Mouse (Mus musculus) hindbrain, embryonic 13.5 days (tissue): ENCODE results near the gene Lsamp. TPM values are rescaled to one million over a fixed set of nuclear protein-coding genes. Genes with fewer than 3 reads are reported as not detected.

ENCODE experiments used
- ATAC-seq: fragments of 200-750 bp; cut with Nextera tagmentation; 2 replicates; pipeline ENCODE4 v1.8.0; 2017; ENCODE audit warnings: moderate TSS enrichment; ENCODE audit not compliant: low FRiP score
- H3K27ac ChIP-seq: fragments of 300-500 bp; sonication (generic); 2 replicates; pipeline ENCODE4 v1.5.1; 2015; ENCODE audit warnings: inconsistent platforms, mild to moderate bottlenecking, moderate library complexity
- H3K27me3 ChIP-seq: fragments of 300-500 bp; sonication (generic); 2 replicates; pipeline ENCODE4 v1.6.1; 2015; ENCODE audit warnings: mild to moderate bottlenecking, inconsistent platforms
- H3K36me3 ChIP-seq: fragments of 300-500 bp; sonication (generic); 2 replicates; pipeline ENCODE4 v1.6.1; 2015; ENCODE audit warnings: mild to moderate bottlenecking, inconsistent platforms
- H3K4me1 ChIP-seq: fragments of 300-500 bp; sonication (generic); replicated peaks from 2 replicates; pipeline ENCODE4 v1.6.1; 2015; ENCODE audit warnings: inconsistent platforms
- H3K4me2 ChIP-seq: fragments of 300-500 bp; sonication (generic); 2 replicates; pipeline ENCODE4 v1.6.1; 2015; ENCODE audit warnings: inconsistent platforms, mild to moderate bottlenecking, moderate library complexity
- H3K4me3 ChIP-seq: fragments of 300-500 bp; sonication (generic); 2 replicates; pipeline ENCODE4 v1.5.1; 2015; ENCODE audit warnings: mild to moderate bottlenecking, inconsistent platforms
- H3K9ac ChIP-seq: fragments of 300-500 bp; sonication (generic); 2 replicates; pipeline ENCODE4 v1.6.1; 2015; ENCODE audit warnings: mild to moderate bottlenecking, inconsistent platforms
- H3K9me3 ChIP-seq: fragments of 300-500 bp; sonication (generic); 2 replicates; pipeline ENCODE4 v1.6.1; 2016; ENCODE audit warnings: inconsistent platforms
- WGBS: fragments of 180-500 bp; shearing (Covaris S2); methylation state at CpG from one replicate; pipeline ENCODE4 v1.1.7; 2015; 5-methylcytosine and 5-hydroxymethylcytosine counted together
- polyA plus RNA-seq: library from polyadenylated mRNA; unstranded; fragments of >200 nt; fragmentation: Nextera tagmentation; extraction: Ambion mirVana; gene quantifications from 2 replicates; pipeline ENCODE4 v1.2.1, GENCODE M21; 2015

Gene Lsamp
- polyA plus RNA-seq, 1 experiment from 2014 or later, result 59.0 TPM

- 94% methylated on average over 2 of the region's 2 CpGs for WGBS
- H3K4me2 ChIP-seq, result no peak overlapping the region
- H3K27ac ChIP-seq, result no peak overlapping the region
- H3K9ac ChIP-seq, result no peak overlapping the region
- H3K4me1 ChIP-seq, result no peaks in the 10 kb centered on the region
- no peaks in the 10 kb centered on the region for H3K36me3 ChIP-seq
- no peak overlapping the region for H3K4me3 ChIP-seq
- no peak for ATAC-seq
- no peaks in the 10 kb centered on the region for H3K27me3 ChIP-seq
- H3K9me3 ChIP-seq, result no peaks in the 10 kb centered on the region
Observed at GRCm38 (mm10) chr16:41790016-41790415, 1805.9 kb downstream of the Lsamp start.

GRCm38 (mm10) chr16:41820369-41820768, 1836.2 kb downstream of the Lsamp start:
- H3K27me3 ChIP-seq, result no peaks in the 10 kb centered on the region
- no peaks in the 10 kb centered on the region for H3K9me3 ChIP-seq
- H3K36me3 ChIP-seq, result no peaks in the 10 kb centered on the region
- no peak overlapping the region for H3K4me2 ChIP-seq
- no peak overlapping the region for H3K27ac ChIP-seq
- H3K4me3 ChIP-seq, result no peak overlapping the region
- no peak for ATAC-seq
- no peak overlapping the region for H3K9ac ChIP-seq
- no peaks in the 10 kb centered on the region; the same call in 1 of the 2 replicates for H3K4me1 ChIP-seq
- WGBS, result 81% methylated on average over 6 of the region's 6 CpGs

- no peak overlapping the region for H3K27ac ChIP-seq
- no peaks in the 10 kb centered on the region for H3K9me3 ChIP-seq
- H3K36me3 ChIP-seq, result no peaks in the 10 kb centered on the region
- ATAC-seq, result no peak
- no peak overlapping the region for H3K4me3 ChIP-seq
- H3K4me1 ChIP-seq, result peaks cover 4% of the 10 kb centered on the region; the same call in 1 of the 2 replicates
- 70% methylated on average over 5 of the region's 5 CpGs for WGBS
- H3K9ac ChIP-seq, result no peak overlapping the region
- no peak overlapping the region for H3K4me2 ChIP-seq
- no peaks in the 10 kb centered on the region for H3K27me3 ChIP-seq
Observed at GRCm38 (mm10) chr16:41826899-41827604, 1842.9 kb downstream of the Lsamp start.

DNA sequence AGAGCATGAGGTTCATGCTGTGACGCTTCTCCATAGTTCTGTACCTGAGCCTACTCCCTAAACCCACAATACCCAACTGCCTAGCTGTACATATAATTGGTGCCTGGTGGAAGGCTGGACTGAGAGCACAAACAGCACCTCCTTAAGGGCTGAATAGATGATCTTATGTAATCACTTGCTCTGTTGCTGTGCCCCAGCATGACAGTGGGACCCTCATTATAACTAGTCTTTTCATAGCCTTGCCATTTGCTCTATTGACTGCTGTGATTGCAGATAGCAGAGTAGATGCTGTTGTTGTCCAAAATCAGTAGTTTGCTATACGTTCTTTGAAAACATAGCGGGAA, 1843.4 kb downstream of the Lsamp start:
- no peaks in the 10 kb centered on the region for H3K27me3 ChIP-seq
- no peaks in the 10 kb centered on the region for H3K9me3 ChIP-seq
- H3K4me1 ChIP-seq, result peaks cover 4% of the 10 kb centered on the region; the same call in 1 of the 2 replicates
- no peak overlapping the region for H3K27ac ChIP-seq
- WGBS, result 78% methylated on average over 3 of the region's 3 CpGs
- no peak overlapping the region for H3K9ac ChIP-seq
- H3K36me3 ChIP-seq, result no peaks in the 10 kb centered on the region
- no peak for ATAC-seq
- H3K4me3 ChIP-seq, result no peak overlapping the region
- H3K4me2 ChIP-seq, result no peak overlapping the region

- Histone ChIP-seq H3K36me3 (no peaks in the 10 kb centered on the region), H3K27me3 (no peaks in the 10 kb centered on the region), H3K9ac (no peak overlapping the region), H3K4me3 (no peak overlapping the region), H3K27ac (no peak overlapping the region), H3K4me2 (no peak overlapping the region), H3K9me3 (no peaks in the 10 kb centered on the region), H3K4me1 (no peaks in the 10 kb centered on the region; the same call in 1 of the 2 replicates)
- 86% methylated on average over 3 of the region's 3 CpGs for WGBS
- no peak for ATAC-seq
Observed at GRCm38 (mm10) chr16:41834637-41835036, 1850.5 kb downstream of the Lsamp start.

DNA sequence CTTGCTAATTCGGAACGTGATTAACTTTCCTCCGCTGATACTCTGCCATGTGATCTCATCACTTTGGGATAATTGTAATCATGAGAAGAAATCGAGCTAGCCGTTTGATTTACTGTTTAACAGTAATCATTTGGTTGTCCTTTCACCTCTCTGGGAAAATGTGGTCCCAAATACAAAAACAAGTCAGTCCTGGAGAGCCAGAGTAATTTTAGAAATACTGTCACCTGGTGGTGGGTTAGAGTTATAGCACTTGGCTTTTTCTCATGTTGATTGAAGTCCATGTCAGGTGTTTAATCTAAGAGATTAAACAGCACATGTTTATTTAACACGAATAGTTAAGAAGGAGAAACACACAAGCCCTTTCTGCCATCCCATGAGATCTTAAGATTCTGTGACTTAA, 1851.6 kb downstream of the Lsamp start:
- H3K4me1 ChIP-seq, result peaks cover 3% of the 10 kb centered on the region; the same call in 1 of the 2 replicates
- 60% methylated on average over 6 of the region's 6 CpGs for WGBS
- no peak for ATAC-seq
- no peak overlapping the region for H3K4me2 ChIP-seq
- no peak overlapping the region for H3K4me3 ChIP-seq
- no peaks in the 10 kb centered on the region for H3K36me3 ChIP-seq
- no peaks in the 10 kb centered on the region for H3K27me3 ChIP-seq
- H3K9me3 ChIP-seq, result no peaks in the 10 kb centered on the region
- no peak overlapping the region for H3K27ac ChIP-seq
- no peak overlapping the region for H3K9ac ChIP-seq

DNA sequence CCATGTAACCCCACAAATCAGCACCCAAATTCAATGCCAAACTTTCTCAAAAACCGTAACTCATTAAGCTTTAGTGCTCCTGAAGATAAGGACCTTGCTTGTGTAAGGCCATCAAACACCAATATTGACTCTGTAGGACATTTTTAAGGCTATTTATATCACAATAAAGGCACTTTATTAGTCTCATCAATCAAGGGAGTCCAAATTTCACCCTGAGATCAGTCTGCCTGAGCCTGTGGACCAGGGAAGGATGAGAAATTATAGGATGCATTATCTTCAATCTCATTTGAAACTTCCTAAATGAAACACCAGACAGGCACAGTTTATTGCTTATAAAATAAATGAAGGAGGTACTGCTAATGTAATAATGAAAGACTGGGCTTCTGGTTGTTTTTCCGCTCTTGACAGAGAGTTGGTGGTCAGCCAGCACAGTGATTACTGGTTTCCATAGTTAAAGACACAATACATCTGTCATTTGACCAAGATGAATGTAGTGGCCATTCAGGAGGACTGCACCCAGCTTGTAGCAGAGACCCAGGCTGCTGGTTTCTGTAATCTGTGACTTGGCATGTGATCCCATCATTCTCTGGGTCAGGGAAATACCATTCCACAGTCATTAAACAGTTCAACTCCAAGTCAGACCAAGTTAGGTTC, 1855.7 kb downstream of the Lsamp start:
- 47% methylated on average over 2 of the region's 2 CpGs for WGBS
- Histone ChIP-seq H3K9ac (no peak overlapping the region), H3K4me3 (no peak overlapping the region), H3K36me3 (no peaks in the 10 kb centered on the region), H3K4me2 (no peak overlapping the region), H3K4me1 (peaks cover 3% of the 10 kb centered on the region; the same call in 1 of the 2 replicates), H3K27me3 (no peaks in the 10 kb centered on the region), H3K9me3 (no peaks in the 10 kb centered on the region), H3K27ac (no peak overlapping the region)
- peak; percentile 75; the same call in 1 of the 2 replicates for ATAC-seq

DNA sequence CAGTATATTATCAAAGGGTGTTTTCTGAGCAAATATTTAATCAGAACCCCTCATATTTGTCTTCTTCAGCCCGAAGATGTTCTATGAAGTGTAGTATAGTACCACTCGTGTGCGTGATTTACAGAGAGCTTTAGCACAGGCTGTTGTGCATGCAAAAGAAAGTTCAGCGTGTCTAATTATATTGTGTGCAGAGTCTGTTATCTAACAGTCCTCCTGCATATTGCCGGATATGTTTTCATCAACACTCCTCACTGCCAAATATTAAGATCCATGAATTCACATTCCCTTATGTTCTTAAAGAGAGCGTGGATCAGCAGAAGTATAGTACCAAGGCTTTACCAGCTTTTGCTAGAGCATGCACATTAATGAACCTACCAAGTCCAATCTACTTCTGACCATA, 1862.7 kb downstream of the Lsamp start:
- Histone ChIP-seq H3K27ac (no peak overlapping the region), H3K9ac (no peak overlapping the region), H3K36me3 (no peaks in the 10 kb centered on the region), H3K27me3 (no peaks in the 10 kb centered on the region), H3K4me1 (no peaks in the 10 kb centered on the region), H3K4me3 (no peak overlapping the region), H3K9me3 (no peaks in the 10 kb centered on the region), H3K4me2 (no peak overlapping the region)
- no peak for ATAC-seq
- 85% methylated on average over 6 of the region's 6 CpGs for WGBS

DNA sequence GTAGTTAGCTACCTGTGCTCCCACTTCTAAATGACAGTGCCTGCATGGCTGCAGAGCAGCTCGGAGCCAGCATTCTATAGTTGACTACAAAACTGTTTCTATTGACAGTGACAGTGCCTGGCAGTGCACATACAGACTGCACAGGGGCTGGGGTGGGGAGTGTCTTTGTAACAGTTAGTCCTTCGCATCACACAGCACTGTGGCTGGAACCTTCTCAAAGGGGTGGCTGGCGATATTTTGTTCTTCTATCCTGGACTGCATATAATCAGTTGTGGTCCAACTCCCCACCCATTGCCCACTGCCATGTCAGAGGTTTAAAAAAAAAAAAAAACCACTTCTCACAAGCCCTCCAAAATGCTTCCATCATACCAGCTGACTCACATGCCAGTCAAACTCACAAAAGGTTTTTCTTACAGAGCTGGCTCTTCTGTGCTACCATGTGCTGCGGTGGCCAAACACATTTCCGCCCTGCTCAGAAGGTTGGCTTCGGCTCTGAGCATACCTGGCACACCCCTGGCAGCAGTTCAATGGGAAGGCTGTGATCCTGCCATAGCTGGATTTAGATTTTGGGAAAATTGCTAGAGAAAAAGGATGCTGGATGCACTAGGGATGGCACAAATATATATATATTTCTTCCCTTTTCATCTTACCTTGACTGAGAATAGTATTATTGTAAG, 1887.9 kb downstream of the Lsamp start:
- Histone ChIP-seq H3K9me3 (no peaks in the 10 kb centered on the region), H3K9ac (no peak overlapping the region), H3K4me3 (no peak overlapping the region), H3K27me3 (no peaks in the 10 kb centered on the region), H3K4me1 (no peaks in the 10 kb centered on the region), H3K4me2 (no peak overlapping the region), H3K27ac (no peak overlapping the region), H3K36me3 (no peaks in the 10 kb centered on the region)
- WGBS, result 80% methylated on average over 6 of the region's 6 CpGs
- no peak for ATAC-seq

- Histone ChIP-seq H3K27me3 (no peaks in the 10 kb centered on the region), H3K36me3 (no peaks in the 10 kb centered on the region), H3K27ac (no peak overlapping the region), H3K4me1 (no peaks in the 10 kb centered on the region), H3K4me3 (no peak overlapping the region), H3K4me2 (no peak overlapping the region), H3K9me3 (no peaks in the 10 kb centered on the region), H3K9ac (no peak overlapping the region)
- 72% methylated on average over 16 of the region's 16 CpGs for WGBS
- no peak for ATAC-seq
Observed at GRCm38 (mm10) chr16:41888546-41889165, 1904.5 kb downstream of the Lsamp start.

GRCm38 (mm10) chr16:41900783-41901182, 1916.6 kb downstream of the Lsamp start:
- peaks cover 5% of the 10 kb centered on the region; the same call in 1 of the 2 replicates for H3K4me1 ChIP-seq
- no peak for ATAC-seq
- H3K9me3 ChIP-seq, result no peaks in the 10 kb centered on the region
- H3K4me2 ChIP-seq, result no peak overlapping the region
- no peak overlapping the region for H3K27ac ChIP-seq
- H3K4me3 ChIP-seq, result no peak overlapping the region
- no peaks in the 10 kb centered on the region for H3K27me3 ChIP-seq
- 57% methylated on average over 2 of the region's 2 CpGs for WGBS
- no peak overlapping the region for H3K9ac ChIP-seq
- H3K36me3 ChIP-seq, result no peaks in the 10 kb centered on the region

DNA sequence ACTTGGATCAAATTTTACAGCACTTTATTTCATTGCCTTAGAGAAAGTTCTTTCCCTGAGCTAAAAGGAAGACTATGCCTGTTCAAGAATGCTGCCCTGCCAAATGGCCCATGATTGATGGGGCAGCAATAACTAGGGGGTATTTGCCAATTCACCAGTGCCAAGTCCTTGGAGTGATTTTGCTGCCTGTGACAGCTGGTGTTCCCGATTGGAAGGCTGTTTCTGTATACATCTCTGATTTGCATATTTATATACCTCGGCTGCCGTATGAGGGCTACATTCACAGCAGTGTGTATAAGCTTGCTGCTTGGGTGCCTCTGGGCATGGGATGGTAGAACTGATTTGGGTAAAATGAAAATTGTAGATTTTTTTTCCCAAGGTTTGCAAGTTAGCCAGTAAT, 1919.5 kb downstream of the Lsamp start:
- no peaks in the 10 kb centered on the region for H3K9me3 ChIP-seq
- no peak overlapping the region for H3K4me3 ChIP-seq
- no peaks in the 10 kb centered on the region for H3K36me3 ChIP-seq
- peak; percentile 88 for ATAC-seq
- H3K4me1 ChIP-seq, result peaks cover 5% of the 10 kb centered on the region; the same call in 1 of the 2 replicates
- WGBS, result 16% methylated on average over 3 of the region's 3 CpGs
- no peak overlapping the region for H3K4me2 ChIP-seq
- H3K9ac ChIP-seq, result no peak overlapping the region
- H3K27me3 ChIP-seq, result no peaks in the 10 kb centered on the region
- 0 out of 2 replicates have a peak overlapping the region, but pooled peaks have one; percentile 0 for H3K27ac ChIP-seq
